Mouse (Mus musculus): ENCODE data around the gene Neb. TPM values are rescaled to one million over a fixed set of nuclear protein-coding genes. Genes with fewer than 3 reads are reported as not detected.
"Not testable (repeated sequence)": the region's sequence is repeated elsewhere in the genome, so short reads cannot be mapped to it uniquely, and the experiment has no call there.

Gene Neb
- polyA plus RNA-seq, 2 experiments from 2014 or later: 27.9 to 28.4 TPM

DNA sequence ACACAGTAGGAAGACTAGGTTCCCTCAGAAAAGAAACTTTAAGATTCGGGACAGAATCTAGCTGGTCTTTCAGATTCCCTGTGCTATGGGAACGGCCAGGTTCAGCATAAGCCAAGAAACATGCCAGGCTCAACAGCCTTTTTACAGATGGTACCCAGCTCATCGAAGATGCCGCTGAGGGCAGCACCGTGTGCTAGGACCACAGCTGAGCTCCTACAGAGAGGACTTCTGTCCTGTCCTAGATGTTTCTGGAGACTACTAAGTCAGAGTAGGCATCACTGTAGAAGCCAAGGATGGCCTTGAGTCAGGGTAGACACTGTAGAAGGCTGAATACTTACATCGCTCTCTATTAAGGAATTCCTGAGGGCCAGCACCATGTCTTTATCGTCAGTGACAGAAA lies 201.1 kb downstream of the Neb start:
- no peak for ATAC-seq

- no peak for ATAC-seq
Observed at GRCm38 (mm10) chr2:52176537-52176936, 201.7 kb downstream of the Neb start.

- ATAC-seq: no peak
Observed at GRCm38 (mm10) chr2:52174951-52175350, 203.3 kb downstream of the Neb start.

GRCm38 (mm10) chr2:52169243-52170005 lies 208.8 kb downstream of the Neb start:
- no peak for ATAC-seq

- no peak for ATAC-seq
Observed at GRCm38 (mm10) chr2:52153064-52153463, 225.2 kb downstream of the Neb start.

GRCm38 (mm10) chr2:52133351-52133750 lies 244.9 kb downstream of the Neb start:
- no peak for ATAC-seq

DNA sequence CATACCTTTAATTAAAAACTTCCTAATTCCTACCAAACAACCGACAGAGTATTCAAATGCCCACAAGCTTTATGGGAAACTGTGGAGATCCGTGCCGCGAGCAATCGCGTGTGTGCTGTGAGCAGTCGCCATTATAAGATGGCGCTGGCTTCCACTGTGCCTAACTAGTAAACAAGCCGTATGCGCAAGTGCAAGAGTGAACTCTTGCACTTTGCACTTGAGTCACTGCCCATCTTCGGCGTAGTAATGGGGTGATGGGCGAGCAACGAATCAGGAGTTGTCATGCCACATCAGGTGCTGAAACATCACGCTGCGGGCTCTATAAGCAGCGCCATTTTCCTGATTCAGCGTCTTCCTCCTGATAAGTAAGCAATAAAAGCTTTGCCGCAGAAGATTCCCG lies 246.9 kb downstream of the Neb start:
- ATAC-seq: not testable (repeated sequence)

DNA sequence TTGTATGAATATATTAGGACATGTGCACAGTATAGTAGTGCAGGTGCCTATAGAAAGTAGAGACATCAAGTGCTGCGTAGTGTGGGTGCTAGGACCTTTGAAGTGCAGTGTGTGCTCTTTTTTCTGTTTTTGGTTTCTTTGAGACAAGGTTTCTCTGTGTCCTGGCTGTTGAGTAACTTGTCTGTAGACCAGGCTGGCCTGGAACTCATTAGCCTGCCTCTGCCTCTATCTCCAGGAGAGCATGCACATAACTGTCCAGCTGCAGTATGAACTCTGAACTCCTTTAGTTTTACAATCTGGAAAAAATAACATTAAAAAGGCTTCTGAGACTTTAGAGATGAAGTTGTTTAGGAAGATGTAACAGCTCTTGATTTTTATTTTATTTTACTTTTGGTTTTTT lies 264.2 kb downstream of the Neb start:
- no peak for ATAC-seq

Other genes with a start within 250 kb of the Neb start
- gene Arl5a, start 46.4 kb upstream of the Neb start, polyA plus RNA-seq (2017; shearing (Covaris generic)): 10 to 100 TPM; 12.1 to 26.6 TPM